Mouse (Mus musculus) midbrain, embryonic 15.5 days (tissue): ENCODE results near the gene Ints11. TPM values are rescaled to one million over a fixed set of nuclear protein-coding genes. Genes with fewer than 3 reads are reported as not detected.

Experiments used
- ATAC-seq: fragments of 200-750 bp; cut with Nextera tagmentation; replicated peaks from 2 replicates; pipeline ENCODE4 v1.8.0; 2017; ENCODE audit warnings: moderate TSS enrichment
- H3K27ac ChIP-seq: fragments of 300-500 bp; sonication (generic); 2 replicates; pipeline ENCODE4 v1.5.1; 2015; ENCODE audit warnings: mild to moderate bottlenecking, inconsistent platforms
- H3K27me3 ChIP-seq: fragments of 300-500 bp; sonication (generic); replicated peaks from 2 replicates; pipeline ENCODE4 v1.6.1; 2015; ENCODE audit warnings: inconsistent platforms
- H3K36me3 ChIP-seq: fragments of 300-500 bp; sonication (generic); replicated peaks from 2 replicates; pipeline ENCODE4 v1.6.1; 2015; ENCODE audit warnings: inconsistent platforms
- H3K4me1 ChIP-seq: fragments of 300-500 bp; sonication (generic); 2 replicates; pipeline ENCODE4 v1.6.1; 2015; ENCODE audit warnings: inconsistent platforms
- H3K4me2 ChIP-seq: fragments of 300-500 bp; sonication (generic); 2 replicates; pipeline ENCODE4 v1.6.1; 2015; ENCODE audit warnings: inconsistent platforms, mild to moderate bottlenecking, moderate library complexity
- H3K4me3 ChIP-seq: fragments of 300-500 bp; sonication (generic); 2 replicates; pipeline ENCODE4 v1.5.1; 2015; ENCODE audit warnings: mild to moderate bottlenecking, inconsistent platforms
- H3K9ac ChIP-seq: fragments of 300-500 bp; sonication (generic); 2 replicates; pipeline ENCODE4 v1.6.1; 2015; ENCODE audit warnings: mild to moderate bottlenecking, inconsistent platforms
- H3K9me3 ChIP-seq: fragments of 300-500 bp; sonication (generic); 2 replicates; pipeline ENCODE4 v1.6.1; 2016; ENCODE audit warnings: inconsistent platforms
- WGBS: fragments of 180-500 bp; shearing (Covaris S2); methylation state at CpG from one replicate; pipeline ENCODE4 v1.1.7; 2015; ENCODE audit warnings: mixed read lengths; 5-methylcytosine and 5-hydroxymethylcytosine counted together
- polyA plus RNA-seq: library from polyadenylated mRNA; unstranded; fragments of >200 nt; fragmentation: Nextera tagmentation; extraction: Ambion mirVana; gene quantifications from 2 replicates; pipeline ENCODE4 v1.2.1, GENCODE M21; 2015

Gene Ints11
- polyA plus RNA-seq, 1 experiment from 2014 or later = 80.6 TPM

DNA sequence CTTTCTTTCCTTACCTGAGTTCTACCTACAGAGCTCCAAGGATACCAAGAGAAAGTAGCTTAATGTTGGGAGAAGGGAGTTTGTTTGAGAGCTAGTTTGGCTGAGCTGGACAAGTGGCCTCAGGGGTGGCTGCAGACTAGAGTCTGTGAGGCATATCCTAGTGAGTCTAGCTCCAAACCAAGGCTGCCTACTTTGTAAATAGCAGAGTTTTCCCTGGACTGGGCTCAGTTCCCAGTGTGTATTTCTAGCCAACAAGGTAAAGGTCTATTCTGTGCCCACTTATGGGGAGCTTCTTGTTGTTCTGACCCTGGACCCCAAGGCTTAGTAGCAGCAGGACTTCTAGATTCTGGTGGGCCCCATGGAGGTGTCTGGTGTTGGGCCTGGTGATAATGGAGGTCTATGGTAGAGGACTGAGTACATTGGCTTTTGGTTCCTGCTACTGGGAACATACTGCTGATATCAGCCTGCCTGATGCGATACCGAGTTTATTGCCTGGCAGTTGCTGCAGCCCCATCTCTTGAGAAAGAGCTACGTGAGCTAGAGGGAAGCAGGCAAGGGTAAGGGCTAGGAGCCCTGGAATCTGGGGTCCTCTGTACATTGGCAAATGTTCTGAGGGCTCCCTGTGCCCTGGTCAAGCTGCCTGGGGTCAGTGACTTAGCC, 19.4 kb upstream of the Ints11 start:
- H3K36me3 ChIP-seq = peaks cover 9% of the 10 kb centered on the region; the same call in 1 of the 2 replicates
- WGBS = 95% methylated on average over 3 of the region's 3 CpGs
- no peaks in the 10 kb centered on the region for H3K27me3 ChIP-seq
- H3K27ac ChIP-seq = no peak overlapping the region
- H3K9me3 ChIP-seq = no peaks in the 10 kb centered on the region
- ATAC-seq = no peak
- peaks cover 54% of the 10 kb centered on the region for H3K4me1 ChIP-seq
- no peak overlapping the region for H3K4me3 ChIP-seq
- no peak overlapping the region for H3K9ac ChIP-seq
- H3K4me2 ChIP-seq = no peak overlapping the region

- no peak overlapping the region for H3K9ac ChIP-seq
- H3K4me2 ChIP-seq = no peak overlapping the region
- H3K27me3 ChIP-seq = no peaks in the 10 kb centered on the region
- ATAC-seq = no peak
- H3K4me1 ChIP-seq = peaks cover 47% of the 10 kb centered on the region
- no peak overlapping the region for H3K4me3 ChIP-seq
- peaks cover 23% of the 10 kb centered on the region for H3K36me3 ChIP-seq
- no peaks in the 10 kb centered on the region for H3K9me3 ChIP-seq
- 95% methylated on average over 3 of the region's 3 CpGs for WGBS
- no peak overlapping the region for H3K27ac ChIP-seq
Measured at GRCm38 (mm10) chr4:155851368-155851767, 18.0 kb upstream of the Ints11 start.

- Histone ChIP-seq H3K4me1 (peaks cover 41% of the 10 kb centered on the region), H3K27me3 (no peaks in the 10 kb centered on the region), H3K9ac (no peak overlapping the region), H3K4me2 (no peak overlapping the region), H3K27ac (no peak overlapping the region), H3K4me3 (no peak overlapping the region), H3K9me3 (no peaks in the 10 kb centered on the region), H3K36me3 (peaks cover 29% of the 10 kb centered on the region)
- no peak for ATAC-seq
- WGBS = 70% methylated on average over 2 of the region's 2 CpGs
Measured at GRCm38 (mm10) chr4:155851951-155852411, 17.4 kb upstream of the Ints11 start.

GRCm38 (mm10) chr4:155853421-155853820, 15.9 kb upstream of the Ints11 start:
- H3K4me2 ChIP-seq = no peak overlapping the region

GRCm38 (mm10) chr4:155854991-155855390, 14.4 kb upstream of the Ints11 start:
- peaks cover 19% of the 10 kb centered on the region for H3K4me1 ChIP-seq
- no peak overlapping the region for H3K27ac ChIP-seq
- no peaks in the 10 kb centered on the region for H3K27me3 ChIP-seq
- 97% methylated on average over 12 of the region's 12 CpGs for WGBS
- no peak overlapping the region for H3K4me2 ChIP-seq
- H3K4me3 ChIP-seq = no peak overlapping the region
- H3K9ac ChIP-seq = no peak overlapping the region
- peaks cover 41% of the 10 kb centered on the region for H3K36me3 ChIP-seq
- no peaks in the 10 kb centered on the region for H3K9me3 ChIP-seq
- no peak for ATAC-seq

More at GRCm38 (mm10) chr4:155853421-155853820, 15.9 kb upstream of the Ints11 start:
- H3K4me1 ChIP-seq = peaks cover 35% of the 10 kb centered on the region
- no peaks in the 10 kb centered on the region for H3K9me3 ChIP-seq
- ATAC-seq = no peak
- no peak overlapping the region for H3K27ac ChIP-seq
- peaks cover 38% of the 10 kb centered on the region for H3K36me3 ChIP-seq
- WGBS = 88% methylated on average over 9 of the region's 9 CpGs
- no peak overlapping the region for H3K4me3 ChIP-seq
- no peak overlapping the region for H3K9ac ChIP-seq
- no peaks in the 10 kb centered on the region for H3K27me3 ChIP-seq

DNA sequence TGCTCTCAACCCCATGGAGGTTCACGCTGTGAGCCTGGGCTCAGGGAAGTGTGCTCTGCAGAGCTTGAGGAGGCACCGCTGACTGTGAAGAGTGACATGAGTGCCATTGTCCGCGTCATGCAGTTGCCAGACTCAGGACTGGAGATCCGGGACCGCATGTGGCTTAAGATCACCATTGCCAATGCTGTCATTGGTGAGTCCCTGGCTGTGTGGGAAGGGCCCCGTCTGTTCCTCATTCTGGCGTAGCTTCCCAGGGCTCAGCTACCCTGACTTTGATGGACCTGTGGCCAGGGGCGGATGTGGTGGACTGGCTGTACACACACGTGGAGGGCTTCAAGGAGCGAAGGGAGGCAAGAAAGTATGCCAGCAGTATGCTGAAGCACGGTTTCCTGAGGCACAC, 13.3 kb upstream of the Ints11 start:
- Histone ChIP-seq H3K9me3 (no peaks in the 10 kb centered on the region), H3K4me3 (no peak overlapping the region), H3K36me3 (peaks cover 41% of the 10 kb centered on the region), H3K4me1 (peaks cover 8% of the 10 kb centered on the region; the same call in 1 of the 2 replicates), H3K4me2 (no peak overlapping the region), H3K27me3 (no peaks in the 10 kb centered on the region), H3K27ac (no peak overlapping the region), H3K9ac (no peak overlapping the region)
- 93% methylated on average over 12 of the region's 12 CpGs for WGBS
- no peak for ATAC-seq

DNA sequence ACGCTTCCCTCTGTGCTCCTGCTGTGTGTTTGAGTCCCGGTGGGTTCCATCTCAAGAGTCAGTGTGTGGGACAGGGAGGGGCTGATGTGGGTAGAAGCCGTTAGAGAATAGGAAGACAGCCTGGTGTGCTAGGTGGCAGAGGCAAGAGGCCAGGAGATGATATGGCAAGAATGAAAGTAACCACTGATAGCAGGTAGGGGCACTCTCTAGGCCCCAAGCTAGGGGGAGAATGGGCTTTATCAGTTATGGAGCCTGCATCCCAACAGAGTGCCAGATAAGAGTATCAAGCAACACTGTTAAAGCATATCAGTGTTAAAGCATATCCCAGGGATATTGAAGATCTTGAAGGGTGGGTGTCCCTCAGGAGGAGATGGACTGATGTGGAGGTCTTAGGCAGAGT, 12.5 kb upstream of the Ints11 start:
- Histone ChIP-seq H3K4me2 (no peak overlapping the region), H3K4me3 (no peak overlapping the region), H3K9ac (no peak overlapping the region), H3K9me3 (no peaks in the 10 kb centered on the region), H3K27me3 (no peaks in the 10 kb centered on the region), H3K4me1 (0 out of 2 replicates have a peak, but pooled peaks cover 2% of the 10 kb centered on the region), H3K36me3 (peaks cover 41% of the 10 kb centered on the region), H3K27ac (no peak overlapping the region)
- no peak for ATAC-seq
- WGBS = 90% methylated on average over 3 of the region's 3 CpGs

- Histone ChIP-seq H3K27me3 (no peaks in the 10 kb centered on the region), H3K36me3 (peaks cover 38% of the 10 kb centered on the region), H3K4me2 (no peak overlapping the region), H3K4me3 (no peak overlapping the region), H3K9me3 (no peaks in the 10 kb centered on the region), H3K27ac (no peak overlapping the region), H3K4me1 (no peaks in the 10 kb centered on the region), H3K9ac (no peak overlapping the region)
- no peak for ATAC-seq
- WGBS = 31% methylated on average over 13 of the region's 13 CpGs
Measured at GRCm38 (mm10) chr4:155859318-155859717, 10.0 kb upstream of the Ints11 start.

- peaks cover 26% of the 10 kb centered on the region for H3K36me3 ChIP-seq
- H3K4me1 ChIP-seq = no peaks in the 10 kb centered on the region
- H3K27me3 ChIP-seq = no peaks in the 10 kb centered on the region
- WGBS = 90% methylated on average over 7 of the region's 7 CpGs
- H3K4me3 ChIP-seq = no peak overlapping the region
- H3K9ac ChIP-seq = no peak overlapping the region
- no peaks in the 10 kb centered on the region for H3K9me3 ChIP-seq
- no peak overlapping the region for H3K4me2 ChIP-seq
- no peak; the same call in 1 of the 2 replicates for ATAC-seq
- H3K27ac ChIP-seq = no peak overlapping the region
Measured at GRCm38 (mm10) chr4:155861787-155862186, 7.6 kb upstream of the Ints11 start.

GRCm38 (mm10) chr4:155863001-155863400, 6.3 kb upstream of the Ints11 start, which contains the start of gene Tas1r3:
Gene Tas1r3 (minus strand): TSS chr4:155863362.
- peaks cover 23% of the 10 kb centered on the region for H3K36me3 ChIP-seq
- no peak for ATAC-seq
- no peaks in the 10 kb centered on the region; the same call in 1 of the 2 replicates for H3K4me1 ChIP-seq
- no peak within 1 kb of the TSS for H3K27ac ChIP-seq
- H3K9ac ChIP-seq = no peak within 1 kb of the TSS
- no peaks in the 10 kb centered on the region for H3K9me3 ChIP-seq
- no peaks in the 10 kb centered on the region for H3K27me3 ChIP-seq
- 77% methylated on average over 5 of the region's 5 CpGs for WGBS
- H3K4me3 ChIP-seq = no peak within 1 kb of the TSS
- H3K4me2 ChIP-seq = no peak within 1 kb of the TSS

GRCm38 (mm10) chr4:155868614-155869298, 590 bp upstream of the Ints11 start:
- peaks cover 30% of the 10 kb centered on the region for H3K36me3 ChIP-seq
- ATAC-seq = peak; percentile 76; the same call in 1 of the 2 replicates
- peak overlapping the region; percentile 85 for H3K9ac ChIP-seq
- peak overlapping the region; percentile 86 for H3K4me3 ChIP-seq
- 11% methylated on average over 22 of the region's 22 CpGs for WGBS
- no peaks in the 10 kb centered on the region for H3K27me3 ChIP-seq
- peak overlapping the region; percentile 97 for H3K4me2 ChIP-seq
- H3K27ac ChIP-seq = peak overlapping the region; percentile 73
- H3K4me1 ChIP-seq = peaks cover 26% of the 10 kb centered on the region
- H3K9me3 ChIP-seq = no peaks in the 10 kb centered on the region

DNA sequence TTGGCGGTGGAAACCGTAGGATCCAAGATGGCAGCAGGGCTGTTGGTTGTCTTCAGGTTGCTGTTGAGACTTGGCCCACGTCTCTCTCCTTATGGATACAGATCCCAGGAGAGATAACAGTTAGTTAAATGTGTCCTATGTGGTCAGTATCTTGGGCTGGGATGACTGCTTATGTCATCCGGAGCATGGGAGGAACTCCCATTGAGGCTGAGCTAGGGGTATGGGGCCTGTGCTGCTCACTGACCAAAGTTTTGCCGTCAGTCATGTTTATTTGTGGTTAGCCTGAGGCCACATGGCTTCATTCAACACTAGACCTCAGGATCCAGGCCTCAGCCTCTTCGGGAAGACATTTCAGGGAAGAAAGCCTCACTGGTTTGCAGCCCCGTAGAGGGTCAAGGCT, 2.1 kb downstream of the Ints11 start:
- Histone ChIP-seq H3K9me3 (no peaks in the 10 kb centered on the region), H3K4me1 (peaks cover 26% of the 10 kb centered on the region), H3K36me3 (peaks cover 36% of the 10 kb centered on the region), H3K9ac (no peak overlapping the region), H3K27me3 (no peaks in the 10 kb centered on the region), H3K4me3 (no peak overlapping the region), H3K27ac (no peak overlapping the region), H3K4me2 (no peak overlapping the region)
- no peak for ATAC-seq
- WGBS = 95% methylated on average over 7 of the region's 7 CpGs
